Comparison of ENCODE assay signal across 8 mouse cellular contexts in genomic region chr11:43189817-43190593, GRCm38 (mm10). TPM values are rescaled to one million over a fixed set of nuclear protein-coding genes. Genes with fewer than 3 reads are reported as not detected.
"Had no signal": no experiment of that assay in that cellular context is flagged by ENCODE, and none has a peak within 500 bp of the region (broad histone marks: within the 10 kb centered on the region; RNA-seq: fewer than 3 reads in every experiment).

No protein-coding gene starts in this region.

- DNase-seq: kidney, adult 8-10 months; kidney, postnatal 25 days; liver; liver, embryonic 13.5 days; lung, adult 18-20 months; retina, postnatal 1 day; thymus, postnatal 4 days had no signal

RNA-seq across cellular contexts. Expression of gene Atp10b, which starts 40.3 kb away (rescaled TPM):
- total RNA-seq: megakaryocyte-erythroid progenitor cell, adult 5-6 weeks had no signal
- polyA plus RNA-seq: liver, embryonic 13.5 days had no signal
